Mouse (Mus musculus) WW6 (cell line): ENCODE measurements around the gene Fam114a1.

ENCODE experiments used
- DNase-seq: peaks from one replicate; pipeline ENCODE4 v3.0.0-alpha.2; 2013; ENCODE audit warnings: low read depth, low spot score

The Fam114a1 gene

DNA sequence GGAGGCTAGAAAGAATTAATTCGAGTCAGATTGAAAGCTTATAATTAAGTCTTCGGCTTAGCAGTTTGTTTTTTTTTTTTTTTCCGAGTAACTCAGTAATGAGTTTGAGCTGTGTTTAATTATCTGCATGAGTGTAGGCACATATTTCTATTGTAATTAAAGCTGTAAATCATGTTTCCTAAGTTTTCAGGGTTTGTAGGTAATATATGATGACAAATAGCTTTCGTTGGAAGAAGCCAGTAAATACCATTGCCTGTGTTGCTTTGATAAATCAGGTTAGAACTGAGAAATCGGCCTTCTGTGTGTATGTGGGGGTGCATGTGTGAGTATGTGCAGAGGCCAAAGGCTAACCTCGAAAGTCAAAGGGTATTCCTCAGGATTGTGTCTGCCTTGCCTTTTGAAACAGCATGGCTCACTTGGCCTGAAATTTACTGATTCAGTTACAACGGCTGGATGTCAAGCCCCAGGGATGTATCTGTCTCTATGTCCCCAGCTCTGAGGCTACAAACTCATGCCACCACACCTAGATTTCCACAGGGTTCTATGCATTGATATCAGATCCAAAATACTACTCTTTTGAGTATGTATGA lies 34.2 kb downstream of the Fam114a1 start:
- DNase-seq: no peak

DNA sequence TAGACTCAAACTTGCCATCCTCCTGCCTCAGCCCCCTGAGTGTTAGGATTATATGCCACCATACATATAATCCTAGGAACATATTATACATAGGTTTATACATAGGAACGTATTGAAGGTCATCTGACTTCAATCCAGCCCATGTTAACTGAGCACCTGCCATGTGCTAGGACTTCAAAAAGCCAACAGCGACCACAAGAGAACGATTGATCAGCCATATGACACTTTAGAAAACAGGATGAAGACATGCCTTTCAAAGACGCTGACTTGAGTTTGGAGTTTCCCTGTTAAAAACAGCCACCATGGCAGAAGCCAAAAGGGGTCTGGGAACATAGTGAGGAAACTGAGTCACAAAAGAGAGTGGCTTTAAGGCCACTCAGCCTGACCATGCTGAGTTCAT lies 35.4 kb downstream of the Fam114a1 start:
- no peak for DNase-seq

DNA sequence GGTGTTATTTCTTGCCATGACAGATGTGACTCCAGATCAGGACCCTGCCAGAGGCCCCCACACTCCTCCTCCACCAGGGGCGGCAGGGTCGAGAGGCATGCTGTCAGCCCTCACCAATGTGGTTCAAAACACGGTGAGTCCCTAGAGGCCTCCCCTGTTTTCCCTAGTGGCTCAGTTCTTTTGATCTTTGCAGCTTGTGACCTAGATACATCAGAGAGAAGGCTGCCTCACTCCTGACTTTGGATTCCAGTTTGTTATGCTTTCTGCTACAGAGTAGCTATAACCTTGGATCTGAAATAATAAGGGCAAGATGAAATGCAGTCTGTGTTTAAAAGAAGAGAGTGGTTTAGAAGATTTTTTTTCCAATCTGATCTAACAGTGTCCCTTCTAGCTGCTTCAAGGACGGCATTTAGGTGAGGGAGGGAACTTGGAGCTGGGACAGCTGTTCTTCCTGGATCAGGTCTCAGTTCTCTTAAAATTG lies 36.2 kb downstream of the Fam114a1 start:
- DNase-seq: no peak

DNA sequence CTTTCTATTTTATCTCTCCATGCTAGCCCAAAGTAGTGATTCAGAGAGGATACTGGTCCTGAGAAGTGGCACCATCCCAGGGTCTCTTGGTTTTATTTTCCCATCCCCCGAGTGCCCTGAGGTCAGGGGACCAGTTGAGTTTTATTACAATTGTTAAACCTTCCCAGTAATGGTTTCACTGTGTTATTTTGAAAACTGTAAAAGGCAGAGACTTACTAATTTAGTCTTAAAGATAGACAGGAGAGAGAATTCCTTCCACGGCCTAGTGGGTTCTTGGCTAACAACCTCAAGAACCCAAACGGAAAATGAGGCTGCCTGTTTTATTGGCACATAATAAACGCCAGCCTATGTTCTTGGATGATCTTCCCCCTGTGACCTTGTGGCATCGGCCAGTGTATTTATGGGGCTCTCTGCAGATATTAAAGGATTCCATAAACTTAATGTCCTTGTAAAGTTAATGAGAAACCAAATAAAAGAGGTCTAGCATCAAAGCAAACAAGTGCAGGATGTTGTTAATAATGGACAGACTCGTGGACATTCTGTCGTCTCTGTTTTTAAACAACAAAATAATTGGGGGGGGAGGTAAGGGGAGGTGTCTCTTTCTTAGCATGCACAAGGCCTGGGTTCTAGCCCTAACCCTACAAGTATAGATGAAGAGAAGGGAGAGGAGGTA lies 42.2 kb downstream of the Fam114a1 start:
- no peak for DNase-seq

DNA sequence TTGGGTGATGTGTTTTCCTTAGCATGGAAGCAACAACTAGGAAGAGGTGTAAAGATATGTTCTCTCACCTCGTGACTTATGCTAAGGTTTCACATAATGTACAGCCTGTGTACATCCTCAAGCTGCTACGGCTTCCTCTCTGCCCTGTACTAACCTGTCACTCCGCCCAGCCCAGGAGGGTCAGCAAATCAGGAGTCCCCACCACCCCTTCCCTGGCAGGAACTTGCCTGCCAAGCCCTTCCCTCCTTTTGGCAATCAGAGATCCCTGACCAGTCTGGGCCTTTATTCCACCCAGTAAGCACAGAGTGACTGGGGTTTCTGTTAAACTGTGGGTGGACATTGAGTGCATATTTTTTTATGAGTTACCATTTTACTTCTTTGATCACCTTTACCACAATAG lies 45.6 kb downstream of the Fam114a1 start:
- no peak for DNase-seq

DNA sequence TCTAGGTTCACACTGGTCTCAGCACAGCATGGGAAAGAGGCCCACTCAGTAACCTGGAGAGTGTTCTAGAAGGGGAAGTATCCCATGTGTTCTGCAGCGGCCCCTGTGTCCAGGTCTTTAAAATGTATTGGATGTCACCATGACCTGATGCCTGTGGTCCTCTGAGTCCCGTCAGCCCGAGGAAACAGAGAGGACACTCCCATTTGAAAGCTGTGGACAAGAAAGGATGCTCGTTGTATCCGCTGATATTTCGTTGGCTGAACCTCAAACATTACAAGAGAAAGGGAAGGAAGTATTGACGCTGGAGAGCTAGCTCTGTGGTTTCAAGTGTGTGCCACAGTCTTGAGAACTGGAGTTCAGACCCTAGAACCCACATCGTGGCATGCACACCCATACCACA lies 49.2 kb downstream of the Fam114a1 start:
- no peak for DNase-seq

DNA sequence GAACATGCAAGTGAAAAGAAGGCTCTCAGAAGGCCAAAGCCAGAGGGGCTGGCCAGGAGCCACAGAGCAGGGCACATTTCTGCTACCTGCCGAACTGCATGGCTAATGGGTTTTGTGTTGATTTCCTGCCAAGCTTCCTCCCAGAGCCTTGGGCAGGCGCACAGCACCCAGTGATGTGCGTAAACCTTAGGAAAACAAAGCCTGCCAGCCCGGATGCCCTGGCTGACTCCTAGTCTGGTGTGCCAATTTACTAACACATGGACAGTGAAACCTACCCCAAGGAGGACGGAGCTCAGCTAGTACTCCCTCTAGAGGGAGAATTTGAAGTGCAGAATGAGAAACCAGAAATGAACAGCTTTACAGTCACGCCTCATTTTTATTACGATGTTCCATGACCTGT lies 50.0 kb downstream of the Fam114a1 start:
- no peak for DNase-seq

DNA sequence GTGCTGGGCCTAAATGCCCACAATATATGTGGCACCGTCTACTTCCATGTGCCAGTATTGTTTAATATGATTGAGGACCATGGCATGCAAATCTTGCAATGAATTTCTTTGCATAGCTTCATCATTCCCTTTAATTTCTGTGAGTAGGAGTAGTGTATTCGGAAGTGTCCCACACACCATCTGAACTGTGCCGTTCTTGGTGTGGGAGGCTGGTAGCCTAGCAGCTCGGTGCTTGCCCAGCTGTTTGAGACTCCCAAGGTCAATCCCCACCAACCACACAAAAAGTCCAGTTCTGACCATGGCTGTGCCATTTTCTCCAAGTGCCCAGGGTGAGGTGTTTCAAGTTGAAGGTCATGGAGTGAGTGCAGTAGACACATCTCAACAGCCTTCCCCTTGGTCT lies 52.1 kb downstream of the Fam114a1 start:
- no peak for DNase-seq

DNA sequence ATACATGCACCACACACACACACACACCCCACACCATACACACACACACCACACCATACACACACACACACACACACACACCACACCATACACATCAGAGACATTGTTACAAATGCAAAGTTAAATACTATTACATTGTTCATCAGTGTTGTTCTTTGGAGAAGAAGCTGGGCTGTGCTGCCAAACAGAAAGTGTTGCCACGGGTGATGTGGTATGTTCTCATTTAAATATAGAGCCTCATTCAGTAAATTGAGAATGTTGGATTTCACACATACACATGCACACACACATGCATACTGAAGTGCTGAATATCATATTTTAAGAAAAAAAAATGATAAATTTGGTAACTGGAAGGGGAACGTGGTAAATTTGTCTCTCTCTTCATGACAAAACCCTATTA lies 54.8 kb downstream of the Fam114a1 start:
- DNase-seq: no peak

DNA sequence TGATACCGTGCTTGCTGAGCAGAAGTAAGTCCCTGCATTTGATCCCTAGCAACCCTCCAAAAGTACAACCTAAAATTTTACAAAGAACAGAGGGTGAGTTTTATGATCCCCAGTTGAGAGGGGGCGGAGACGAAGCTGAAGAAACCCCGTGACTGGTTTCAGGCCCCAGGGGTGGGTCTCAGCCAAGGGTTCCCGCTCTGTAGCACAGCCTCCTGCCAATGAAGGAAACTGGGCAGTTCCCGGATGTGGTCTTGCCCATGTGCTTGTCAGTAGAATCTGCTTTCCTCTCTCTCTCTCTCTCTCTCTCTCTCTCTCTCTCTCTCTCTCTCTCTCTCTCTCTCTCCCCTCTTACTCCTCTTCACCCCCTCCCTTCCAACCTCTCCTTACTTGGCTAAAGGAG lies 56.0 kb downstream of the Fam114a1 start:
- no peak for DNase-seq

DNA sequence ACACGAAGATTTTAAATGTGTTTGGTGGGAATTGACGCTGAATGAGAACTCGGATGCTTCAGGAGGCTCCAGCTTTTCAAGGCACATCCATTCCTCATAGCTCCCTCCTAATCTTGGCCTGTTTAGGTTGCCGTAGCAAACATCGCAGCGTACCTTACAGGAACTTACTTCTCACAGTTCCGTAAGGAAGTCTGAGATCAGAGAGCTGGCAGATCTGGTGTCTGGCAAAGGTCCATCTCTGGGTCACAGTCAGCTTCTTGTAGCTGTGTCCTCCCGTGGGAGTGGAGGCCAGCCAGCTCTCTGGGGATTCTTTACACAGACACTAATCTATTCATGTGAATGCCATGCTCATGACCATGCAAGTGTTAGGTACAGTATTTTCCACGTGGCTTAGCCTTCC lies 56.9 kb downstream of the Fam114a1 start:
- DNase-seq: no peak

DNA sequence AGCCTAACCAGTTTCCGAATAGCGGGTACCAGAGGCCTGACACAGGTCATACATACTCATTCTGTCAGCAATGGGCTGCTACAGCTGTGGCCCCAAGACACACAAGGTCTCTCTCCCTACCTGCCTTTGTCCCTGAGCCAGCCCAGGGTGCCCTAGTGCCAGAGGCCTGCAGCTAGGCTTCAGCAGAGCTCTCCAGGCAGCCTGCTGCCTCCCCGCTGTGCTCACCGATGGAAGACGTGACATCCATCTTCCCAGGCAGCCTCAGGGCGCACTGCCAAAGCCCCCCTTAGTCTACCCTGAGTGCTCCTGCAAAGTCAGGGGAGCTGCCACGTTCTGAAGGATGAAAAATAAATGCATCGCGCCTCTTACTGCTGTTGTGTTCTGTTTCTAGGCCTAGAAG lies 58.1 kb downstream of the Fam114a1 start:
- DNase-seq: no peak

DNA sequence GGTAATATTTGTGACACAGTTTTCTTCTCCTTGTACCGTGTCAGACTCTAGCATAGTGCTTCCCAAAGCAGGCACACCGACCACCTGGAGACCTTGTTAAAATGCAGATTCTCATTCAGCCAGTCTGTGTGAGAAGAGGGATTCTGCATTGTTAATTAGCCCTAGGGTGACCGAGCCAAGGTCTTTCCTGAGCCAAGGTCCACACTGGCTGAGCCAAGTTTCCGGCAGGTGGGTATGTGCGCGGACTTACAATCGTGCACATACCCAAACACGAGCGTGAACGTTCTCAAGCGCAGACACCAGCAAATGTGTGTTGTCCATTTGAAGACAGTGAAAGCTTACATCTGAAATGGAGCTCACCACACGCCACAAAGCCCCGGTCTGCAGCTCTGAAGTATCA lies 66.7 kb downstream of the Fam114a1 start:
- DNase-seq: no peak

DNA sequence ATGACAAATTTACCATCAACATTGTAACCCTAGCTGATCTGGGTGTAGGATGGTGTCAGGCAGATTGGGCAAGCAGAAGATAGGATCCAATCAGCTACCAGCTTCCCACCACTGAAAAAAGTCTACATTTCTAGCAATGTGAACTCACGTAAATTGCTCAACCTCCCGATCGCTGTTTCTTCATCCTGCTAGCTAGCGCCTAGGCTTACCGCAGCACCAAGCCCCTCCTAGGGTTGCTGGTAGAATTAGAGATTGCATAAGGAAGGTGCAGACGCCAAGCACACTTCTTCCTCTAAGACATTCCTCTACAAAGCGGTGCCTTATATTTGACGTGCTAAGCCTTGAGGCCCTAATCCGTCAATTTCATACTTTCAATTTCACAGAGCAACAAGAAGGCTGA lies 68.4 kb downstream of the Fam114a1 start:
- no peak for DNase-seq

DNA sequence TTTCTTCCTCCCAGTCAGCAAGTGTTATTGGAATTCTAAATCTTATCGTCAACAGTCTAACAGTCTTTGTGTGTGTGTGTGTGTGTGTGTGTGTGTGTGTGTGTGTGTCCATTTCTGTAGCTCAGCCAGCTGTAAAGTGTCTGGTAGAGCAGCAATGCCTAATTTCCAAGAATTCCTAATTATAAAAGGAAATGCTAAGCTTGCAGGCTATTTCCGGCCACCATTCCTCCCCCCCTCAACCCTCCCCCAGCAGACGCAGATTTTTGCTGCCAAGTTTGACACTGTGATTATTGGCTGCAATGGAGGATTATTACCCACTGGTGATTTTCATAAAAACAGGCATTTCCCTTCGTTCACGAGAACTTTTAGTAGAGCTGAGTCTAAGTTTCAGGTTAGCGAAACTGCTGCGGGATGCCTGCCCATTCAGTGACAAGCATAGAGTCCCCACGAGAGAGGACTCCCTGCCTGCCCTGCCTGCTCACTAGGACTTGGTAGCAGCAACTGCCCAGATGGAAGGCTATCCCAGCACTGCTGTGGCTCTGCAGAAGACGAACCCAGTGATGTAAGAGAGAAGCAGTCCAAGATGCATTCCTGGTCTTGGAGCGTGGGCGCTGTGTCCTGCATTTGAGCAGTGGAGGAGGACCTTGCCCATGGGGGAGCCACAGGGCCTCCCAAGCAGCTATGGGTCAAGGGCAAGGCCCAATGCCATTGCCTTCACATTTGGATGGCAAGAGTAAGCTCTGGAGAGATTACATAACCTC lies 69.1 kb downstream of the Fam114a1 start:
- DNase-seq: no peak

DNA sequence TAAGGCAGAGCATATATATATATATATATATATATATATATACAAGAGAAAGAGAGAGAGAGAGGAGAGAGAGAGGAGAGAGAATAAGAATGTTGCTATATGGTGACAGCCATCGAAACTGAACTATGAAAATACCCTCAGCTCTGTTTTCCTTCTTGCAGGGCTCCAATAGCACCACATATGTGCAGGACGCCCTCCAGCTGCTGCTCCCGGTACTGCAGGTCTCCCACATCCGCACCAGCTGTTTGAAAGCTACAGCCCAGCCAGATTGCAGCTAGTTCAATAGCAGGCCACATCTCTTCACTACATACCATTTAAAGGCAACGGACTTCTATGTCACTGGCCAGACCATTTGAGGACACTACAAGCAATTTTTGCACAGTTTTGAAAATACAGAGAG lies 70.6 kb downstream of the Fam114a1 start:
- DNase-seq: no peak

DNA sequence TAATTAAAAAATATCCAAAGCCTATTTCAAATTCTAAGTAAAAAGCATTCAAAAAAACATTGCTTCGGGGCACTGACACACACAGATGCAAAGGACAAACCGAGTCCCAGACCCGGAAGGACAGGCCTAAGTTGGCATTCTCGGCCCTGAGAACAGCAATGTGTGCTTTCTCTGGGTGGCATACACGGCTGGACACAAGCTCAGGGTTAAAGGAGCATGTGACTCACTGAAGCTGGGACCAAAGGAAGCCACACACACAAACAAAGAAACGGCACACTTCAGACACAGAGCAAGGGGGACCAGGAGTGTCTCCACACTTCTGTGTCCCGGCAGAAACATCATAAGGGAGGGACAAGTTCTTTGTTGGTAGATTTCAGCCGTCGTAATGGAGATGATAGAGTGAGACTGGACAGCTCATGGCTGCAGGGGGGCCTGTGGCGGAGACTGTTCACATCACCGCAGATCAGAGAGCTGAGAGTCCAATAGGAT lies 73.6 kb downstream of the Fam114a1 start:
- DNase-seq: no peak

DNA sequence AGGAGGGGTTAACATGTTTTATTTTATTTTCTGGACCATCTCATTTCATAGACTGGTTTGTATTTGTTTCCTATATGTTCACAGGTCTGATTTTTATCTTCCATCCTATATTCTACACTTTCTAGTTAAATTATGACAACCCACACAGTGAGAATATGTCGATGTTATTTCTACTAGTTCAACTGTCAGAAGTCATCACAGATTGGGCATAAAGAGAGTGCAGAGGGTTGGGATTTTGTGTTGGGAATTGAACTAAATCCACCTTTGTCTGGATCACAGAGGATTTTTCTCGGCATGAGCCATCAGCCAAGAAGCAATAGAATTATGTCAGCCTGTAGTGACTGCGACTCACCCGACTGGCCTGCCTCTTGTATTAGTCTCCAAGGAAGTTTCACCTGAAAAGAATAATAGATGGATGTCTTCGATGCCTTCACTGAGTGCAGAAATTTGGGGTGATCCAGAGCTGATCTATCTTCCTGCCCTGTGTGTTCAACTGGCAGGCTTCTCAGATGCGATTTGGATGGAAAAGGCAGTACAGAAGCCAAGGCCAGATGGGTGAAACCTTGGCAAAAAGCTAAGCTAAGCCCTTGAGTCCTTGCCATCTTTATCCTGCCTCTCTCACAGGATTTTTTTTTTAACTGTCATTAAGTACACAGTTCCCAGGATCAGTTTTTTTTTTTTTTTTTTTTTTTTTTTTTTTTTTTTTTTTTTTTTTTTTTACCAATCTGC lies 75.9 kb downstream of the Fam114a1 start:
- no peak for DNase-seq

DNA sequence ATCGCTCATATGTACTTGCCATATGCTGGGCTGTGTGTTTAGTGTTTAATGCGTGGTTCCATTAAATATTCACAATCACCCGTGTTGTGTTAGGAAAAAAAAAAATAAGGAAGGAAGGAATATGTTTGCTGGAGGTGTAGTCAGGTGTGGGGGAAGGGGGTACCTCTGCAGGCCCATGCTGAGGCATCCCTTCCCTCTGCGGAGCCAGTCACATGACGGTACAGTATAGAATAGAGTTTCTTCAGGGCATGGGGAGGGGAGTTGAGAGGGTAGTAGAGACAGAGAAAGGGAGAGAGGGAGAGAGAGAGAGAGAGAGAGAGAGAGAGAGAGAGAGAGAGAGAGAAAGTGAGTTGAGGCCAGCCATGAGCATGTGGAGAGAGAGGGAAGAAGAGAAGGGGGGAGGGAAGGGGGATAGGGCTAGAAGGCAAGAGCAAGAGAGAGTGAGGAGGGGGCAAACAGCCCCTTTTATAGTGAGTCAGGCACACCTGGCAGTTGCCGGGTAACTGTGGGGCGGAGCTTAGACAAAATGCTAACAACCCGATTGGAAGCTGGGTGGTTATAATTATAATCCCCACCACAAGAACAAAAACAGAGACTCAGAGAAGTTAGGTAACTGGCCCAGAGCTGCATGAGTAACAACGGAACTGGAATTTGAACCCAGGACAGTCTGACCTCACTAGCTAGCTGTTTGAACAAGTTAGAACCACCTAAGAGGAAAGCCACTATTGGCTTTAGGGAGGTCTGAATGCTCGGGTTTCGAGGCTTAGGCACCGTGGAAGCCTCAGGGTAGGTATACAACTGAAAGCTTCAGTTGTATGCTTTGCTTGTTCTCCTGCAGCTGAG lies 76.8 kb downstream of the Fam114a1 start:
- DNase-seq: no peak

DNA sequence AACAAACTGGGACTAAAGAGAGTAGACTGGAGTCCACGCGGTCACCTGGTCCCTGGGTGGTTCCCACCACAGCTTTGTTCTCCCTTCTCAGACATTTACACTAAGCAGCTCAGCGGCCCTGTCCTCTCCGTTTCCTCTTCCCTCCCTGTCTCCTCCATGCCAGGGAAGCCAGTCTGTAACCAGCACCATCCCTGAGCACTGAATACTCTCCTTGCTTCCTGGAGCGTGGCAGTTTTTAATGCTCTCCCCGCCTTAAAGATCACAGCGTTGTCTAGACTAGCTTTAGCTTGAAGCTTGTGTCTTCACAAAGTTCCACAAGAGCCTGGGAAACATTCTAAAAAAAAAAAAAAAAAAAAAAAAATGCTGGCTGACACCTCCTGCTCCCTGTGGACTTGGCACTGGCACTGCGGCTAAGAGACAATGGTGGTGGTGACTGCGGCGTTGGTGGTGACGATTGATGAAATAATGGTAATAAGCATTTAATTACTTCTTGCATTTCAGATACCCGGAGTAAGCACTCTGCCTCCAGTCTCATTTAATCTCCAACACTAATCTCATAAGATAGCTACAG lies 77.5 kb downstream of the Fam114a1 start:
- no peak for DNase-seq

DNA sequence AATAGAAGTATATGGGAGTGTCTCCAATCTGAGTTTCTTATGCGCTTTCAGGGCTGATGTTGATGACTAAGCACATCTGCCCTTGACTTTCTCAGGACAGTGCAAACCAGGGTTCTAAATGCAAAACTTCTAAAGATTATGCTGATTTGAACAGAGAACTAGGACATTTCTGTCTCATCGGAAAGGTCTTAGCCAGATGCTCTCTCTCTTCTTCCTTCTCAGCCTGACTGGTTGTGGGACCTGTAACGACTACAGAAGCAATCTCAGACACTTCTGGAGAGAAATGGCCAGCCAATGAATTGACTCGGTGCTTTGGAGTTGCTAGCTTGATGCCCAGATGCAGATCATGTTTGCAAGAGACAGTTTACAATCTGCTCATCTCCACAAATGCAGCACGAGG lies 80.0 kb downstream of the Fam114a1 start:
- DNase-seq: no peak
